Mouse (Mus musculus) CH12.LX (cell line): ENCODE measurements around the gene Ttll13. TPM values are rescaled to one million over a fixed set of nuclear protein-coding genes. Genes with fewer than 3 reads are reported as not detected.

Experiments
- DNase-seq: peaks from one replicate; pipeline ENCODE4 v3.0.0-alpha.2; 2013; ENCODE audit errors: extremely low read depth
- H3K27ac ChIP-seq: 2 replicates; pipeline ENCODE4 v1.5.1; 2012; ENCODE audit warnings: low read depth, mild to moderate bottlenecking, control low read depth, moderate library complexity; ENCODE audit not compliant: insufficient read depth
- H3K27me3 ChIP-seq: replicated peaks from 2 replicates; pipeline ENCODE3; 2012; ENCODE audit warnings: inconsistent platforms
- H3K36me3 ChIP-seq, 2 experiments: replicated peaks in 1 of 2; 2 replicates each; pipeline versions ENCODE3 to v1.6.1; 2012; ENCODE audit warnings: inconsistent platforms in 1 of 2, low read length in 1 of 2, mild to moderate bottlenecking in 1 of 2, mixed read lengths in 1 of 2, moderate library complexity in 1 of 2; ENCODE audit not compliant: control insufficient read depth in 1 of 2, insufficient read depth in 1 of 2
- H3K4me1 ChIP-seq, 2 experiments: 2 replicates each; pipeline ENCODE4 v1.6.1; 2012; ENCODE audit warnings: inconsistent platforms in 1 of 2, moderate library complexity in 1 of 2; ENCODE audit not compliant: insufficient read depth in 2 of 2, control insufficient read depth in 1 of 2
- H3K4me2 ChIP-seq: 2 replicates; pipeline ENCODE4 v1.6.1; 2012; ENCODE audit warnings: low read depth, mild to moderate bottlenecking, control low read depth; ENCODE audit not compliant: poor library complexity, insufficient read depth, severe bottlenecking
- H3K4me3 ChIP-seq, 3 experiments: fragments of 150-350 bp in 1 of 3; sonication (generic) in 1 of 3; replicated peaks in 1 of 3; 2 replicates each; pipeline versions ENCODE3 to v1.5.1; 2011 to 2012; ENCODE audit warnings: low read depth in 2 of 3, low read length in 2 of 3, mild to moderate bottlenecking in 2 of 3, moderate library complexity in 2 of 3, control low read depth in 1 of 3, improper control_type of control experiment in 1 of 3, inconsistent platforms in 1 of 3, mixed read lengths in 1 of 3; ENCODE audit not compliant: poor library complexity in 1 of 3
- H3K79me2 ChIP-seq: replicated peaks from 2 replicates; pipeline ENCODE4 v1.6.1; 2012; ENCODE audit warnings: mild to moderate bottlenecking, moderate library complexity; ENCODE audit not compliant: control insufficient read depth, poor library complexity, insufficient read depth, severe bottlenecking; ENCODE audit errors: extremely low read depth
- H3K9ac ChIP-seq: 2 replicates; pipeline ENCODE4 v1.6.1; 2012; ENCODE audit warnings: low read depth, mild to moderate bottlenecking, control low read depth, moderate library complexity; ENCODE audit not compliant: insufficient read depth
- H3K9me3 ChIP-seq: replicated peaks from 2 replicates; pipeline ENCODE3; 2012; ENCODE audit warnings: low read length, inconsistent platforms, mixed read lengths
- BHLHE40 ChIP-seq: IDR thresholded peaks from 2 replicates; pipeline ENCODE4 v1.6.1; 2011; ENCODE audit warnings: mild to moderate bottlenecking, low read depth, low read length, improper control_type of control experiment
- CHD1 ChIP-seq: IDR thresholded peaks from 2 replicates; pipeline ENCODE4 v1.6.1; 2012; ENCODE audit warnings: low read depth, low read length, improper control_type of control experiment, inconsistent platforms
- ETS1 ChIP-seq: conservative IDR thresholded peaks from 2 replicates; pipeline ENCODE4 v1.6.1; 2012; ENCODE audit warnings: low read depth, mild to moderate bottlenecking, inconsistent platforms, low read length, improper control_type of control experiment, moderate library complexity
- JUN ChIP-seq: IDR thresholded peaks from 2 replicates; pipeline ENCODE4 v1.6.1; 2011; ENCODE audit warnings: low read depth, mild to moderate bottlenecking, low read length, improper control_type of control experiment, moderate library complexity; ENCODE audit not compliant: insufficient read depth
- JUND ChIP-seq: conservative IDR thresholded peaks from 2 replicates; pipeline ENCODE4 v1.6.1; 2011; ENCODE audit warnings: low read depth, low read length, improper control_type of control experiment
- MAZ ChIP-seq: IDR thresholded peaks from 2 replicates; pipeline ENCODE4 v1.6.1; 2012; ENCODE audit warnings: low read depth, mild to moderate bottlenecking, inconsistent platforms, low read length, improper control_type of control experiment, moderate library complexity
- MEF2A ChIP-seq: IDR thresholded peaks from 2 replicates; pipeline ENCODE4 v1.6.1; 2014; ENCODE audit warnings: low read depth, mild to moderate bottlenecking, inconsistent platforms, low read length, improper control_type of control experiment, borderline replicate concordance
- MXI1 ChIP-seq: IDR thresholded peaks from 2 replicates; pipeline ENCODE4 v1.6.1; 2011; ENCODE audit warnings: mild to moderate bottlenecking, low read depth, low read length, improper control_type of control experiment
- POLR2A ChIP-seq: IDR thresholded peaks from 2 replicates; pipeline ENCODE4 v1.6.1; 2011; ENCODE audit warnings: low read depth, mild to moderate bottlenecking, improper control_type of control experiment, low read length
- SIN3A ChIP-seq: IDR thresholded peaks from 2 replicates; pipeline ENCODE4 v1.6.1; 2012; ENCODE audit warnings: low read length, improper control_type of control experiment, inconsistent platforms
- SMC3 ChIP-seq: IDR thresholded peaks from 2 replicates; pipeline ENCODE4 v1.6.1; 2011; ENCODE audit warnings: low read depth, low read length, improper control_type of control experiment
- TBP ChIP-seq: conservative IDR thresholded peaks from 2 replicates; pipeline ENCODE4 v1.6.1; 2011; ENCODE audit warnings: low read depth, low read length, improper control_type of control experiment
- TCF12 ChIP-seq: IDR thresholded peaks from 2 replicates; pipeline ENCODE4 v1.6.1; 2014; ENCODE audit warnings: low read depth, mild to moderate bottlenecking, inconsistent platforms, low read length, improper control_type of control experiment
- USF1 ChIP-seq: IDR thresholded peaks from 2 replicates; pipeline ENCODE4 v1.6.1; 2014; ENCODE audit warnings: low read depth, mild to moderate bottlenecking, inconsistent platforms, low read length, improper control_type of control experiment
- ZC3H11A ChIP-seq: IDR thresholded peaks from 2 replicates; pipeline ENCODE4 v1.6.1; 2012; ENCODE audit warnings: low read depth, mild to moderate bottlenecking, inconsistent platforms, low read length, improper control_type of control experiment
- dilution Hi-C: fragments of 300-500 bp; cut with MboI; formaldehyde crosslinking; loops from 2 replicates; pipeline ENCODE4 v1.14.3; 2020; ENCODE audit warnings: low sequenced_read_pairs; ENCODE audit not compliant: extremely low pct_unique_long_range_greater_than_20kb, extremely low pct_ligation_motif_present
- in situ Hi-C: fragments of 300-500 bp; cut with MboI; formaldehyde crosslinking; loops from 3 replicates; pipeline ENCODE4 v1.14.3; 2019; ENCODE audit warnings: low sequenced_read_pairs, low pct_ligation_motif_present, low pct_unique_long_range_greater_than_20kb, mixed read lengths
- polyA plus RNA-seq: library from polyadenylated mRNA; unstranded; fragments of >175 nt; gene quantifications from 2 replicates; pipeline ENCODE4 v1.2.1, GENCODE M21; 2012; ENCODE audit warnings: low read depth; ENCODE audit not compliant: insufficient read length
- total RNA-seq, 2 experiments: library from RNA; depleted of rRNA; stranded (reverse); fragments of 300-350 nt in 1 of 2; fragments of >200 nt in 1 of 2; gene quantifications; 2 replicates each; pipeline ENCODE4 v1.2.3; 2012 to 2014

Ttll13 gene
- total and polyA plus RNA-seq, 3 experiments, result 0.59 TPM; not detected in 2

- dilution Hi-C loops, result no loop called here
Measured at GRCm38 (mm10) chr7:80297041-80297440, 50.9 kb downstream of the Ttll13 start.

DNA sequence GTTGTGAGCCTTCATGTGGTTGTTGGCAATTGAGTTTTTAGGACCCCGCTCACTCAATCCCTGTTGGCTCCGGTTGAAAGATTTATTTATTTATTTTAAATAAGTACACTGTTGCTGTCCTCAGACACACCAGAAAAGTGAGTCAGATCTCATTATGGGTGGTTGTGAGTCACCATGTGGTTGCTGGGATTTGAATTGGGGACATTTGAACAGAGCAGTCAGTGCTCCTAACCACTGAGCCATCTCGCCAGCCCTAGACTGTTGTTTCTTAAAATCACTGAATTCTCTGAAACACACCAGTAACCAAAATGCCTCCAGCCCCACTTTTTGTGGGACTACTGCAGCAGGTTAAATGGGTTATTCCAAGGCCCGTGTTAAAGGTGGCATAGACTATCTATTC, 52.6 kb downstream of the Ttll13 start:
- Histone ChIP-seq H3K4me3 (no peak overlapping the region), H3K9ac (0 out of 2 replicates have a peak overlapping the region, but pooled peaks have one; percentile 25), H3K36me3 (peaks cover 29 to 60% of the 10 kb centered on the region in 2 experiments), H3K27me3 (no peaks in the 10 kb centered on the region), H3K4me2 (peak overlapping the region; percentile 73), H3K79me2 (peaks cover 82% of the 10 kb centered on the region), H3K27ac (no peak overlapping the region), H3K9me3 (no peaks in the 10 kb centered on the region), H3K4me1 (peaks cover 14 to 46% of the 10 kb centered on the region in 2 experiments)
- peak; percentile 23 for DNase-seq
- in situ Hi-C loops, result no loop called here
- dilution Hi-C loops, result no loop called here
- TF ChIP-seq POLR2A, result no peak
- peak; percentile 16; the same call in 1 of the 2 replicates for TF ChIP-seq BHLHE40
- no peak for TF ChIP-seq USF1
- TF ChIP-seq SMC3, result no peak
- no peak for TF ChIP-seq ETS1
- TF ChIP-seq JUN, result peak; percentile 19
- TF ChIP-seq MEF2A, result peak; percentile 55; the same call in 1 of the 2 replicates
- TF ChIP-seq TBP, result no peak
- no peak for TF ChIP-seq CHD1
- TF ChIP-seq JUND, result 0 out of 2 replicates have a peak, but pooled peaks have one; percentile 17

More at GRCm38 (mm10) chr7:80297041-80297440, 50.9 kb downstream of the Ttll13 start:
- Histone ChIP-seq H3K4me3 (no peak overlapping the region), H3K4me2 (peak overlapping the region; percentile 84), H3K9ac (peak overlapping the region; percentile 45; the same call in 1 of the 2 replicates), H3K9me3 (no peaks in the 10 kb centered on the region), H3K79me2 (peaks cover 72% of the 10 kb centered on the region), H3K4me1 (peaks cover 14 to 47% of the 10 kb centered on the region in 2 experiments), H3K36me3 (peaks cover 17 to 50% of the 10 kb centered on the region in 2 experiments), H3K27me3 (no peaks in the 10 kb centered on the region), H3K27ac (peak overlapping the region; percentile 18; the same call in 1 of the 2 replicates)
- in situ Hi-C loops, result no loop called here
- no peak for DNase-seq
- TF ChIP-seq SIN3A (no peak), JUND (no peak), ZC3H11A (no peak), TBP (no peak), POLR2A (no peak), CHD1 (no peak), MXI1 (no peak), MAZ (no peak), TCF12 (no peak)
